Mouse (Mus musculus) adrenal gland, postnatal 25 days (tissue): ENCODE data around the gene Nuak2. TPM values are rescaled to one million over a fixed set of nuclear protein-coding genes. Genes with fewer than 3 reads are reported as not detected.
A peak's percentile ranks its signal among the peaks of the same experiment; 100 is the strongest.
"Not testable (repeated sequence)": the region's sequence is repeated elsewhere in the genome, so short reads cannot be mapped to it uniquely, and the experiment has no call there.

Experiments used
- DNase-seq: peaks from one replicate; pipeline ENCODE4 v3.0.0; 2021; ENCODE audit warnings: mixed read lengths
- total RNA-seq: library from RNA; stranded (reverse); gene quantifications from 2 replicates; pipeline ENCODE4 v1.2.3, GENCODE M21; 2021

The Nuak2 gene
- total RNA-seq, 1 experiment from 2014 or later = 2.4 TPM

DNA sequence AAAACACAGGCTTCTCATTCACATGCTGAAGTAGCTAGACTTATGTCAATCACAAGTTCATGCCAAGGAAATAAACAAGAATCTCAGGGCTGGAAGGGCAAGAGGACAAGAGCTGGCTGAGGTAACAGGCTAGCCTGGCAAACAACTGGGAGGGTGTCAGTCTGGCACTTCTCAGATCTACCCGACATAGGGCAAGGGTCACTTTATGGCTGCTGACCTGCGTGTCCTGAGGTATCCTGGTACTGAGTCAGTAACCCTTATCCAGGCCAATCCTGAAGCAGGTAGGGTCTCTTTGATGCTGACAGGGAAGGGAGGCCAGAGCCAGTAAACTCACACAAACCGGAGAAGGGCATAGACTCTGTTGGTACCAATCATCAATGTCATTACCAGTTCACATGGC lies 12.6 kb downstream of the Nuak2 start:
- no peak for DNase-seq

GRCm38 (mm10) chr1:132329656-132330055 lies 13.7 kb downstream of the Nuak2 start:
- DNase-seq = no peak

GRCm38 (mm10) chr1:132330397-132330796 lies 14.5 kb downstream of the Nuak2 start:
- no peak for DNase-seq

DNA sequence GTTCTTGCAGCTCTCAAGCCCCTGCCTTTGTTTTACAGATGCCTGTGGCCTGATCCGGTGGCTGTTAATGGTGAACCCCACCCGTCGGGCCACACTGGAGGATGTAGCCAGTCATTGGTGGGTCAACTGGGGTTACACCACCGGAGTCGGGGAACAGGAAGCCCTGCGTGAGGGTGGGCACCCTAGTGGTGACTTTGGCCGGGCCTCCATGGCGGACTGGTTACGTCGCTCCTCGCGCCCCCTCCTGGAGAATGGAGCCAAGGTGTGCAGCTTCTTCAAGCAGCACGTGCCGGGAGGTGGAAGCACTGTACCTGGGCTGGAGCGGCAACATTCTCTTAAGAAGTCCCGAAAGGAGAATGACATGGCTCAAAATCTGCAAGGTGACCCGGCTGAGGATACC lies 15.4 kb downstream of the Nuak2 start:
- no peak for DNase-seq

DNA sequence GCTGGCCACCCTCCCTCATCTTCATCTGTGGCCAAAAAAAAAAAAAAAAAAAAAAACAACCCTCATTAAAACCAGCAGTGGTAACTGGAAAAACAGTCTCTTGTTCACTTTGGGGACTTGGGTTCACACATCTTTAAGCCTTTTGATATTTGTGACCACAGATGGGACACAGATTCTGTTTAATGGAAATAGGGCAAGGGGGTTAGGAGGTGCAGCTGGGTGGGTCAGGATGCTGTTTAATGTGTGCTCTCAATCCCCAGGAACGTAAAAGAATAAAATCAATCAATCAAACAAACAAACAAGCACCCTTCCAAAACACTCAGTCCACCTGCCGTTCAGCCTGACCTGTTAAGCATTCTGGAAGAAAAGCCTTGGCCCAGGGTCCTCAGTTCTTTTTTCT lies 17.3 kb downstream of the Nuak2 start:
- no peak for DNase-seq

- peak; percentile 20 for DNase-seq
These were observed 17.8 kb downstream of the Nuak2 start for GRCm38 (mm10) chr1:132333675-132334141.

DNA sequence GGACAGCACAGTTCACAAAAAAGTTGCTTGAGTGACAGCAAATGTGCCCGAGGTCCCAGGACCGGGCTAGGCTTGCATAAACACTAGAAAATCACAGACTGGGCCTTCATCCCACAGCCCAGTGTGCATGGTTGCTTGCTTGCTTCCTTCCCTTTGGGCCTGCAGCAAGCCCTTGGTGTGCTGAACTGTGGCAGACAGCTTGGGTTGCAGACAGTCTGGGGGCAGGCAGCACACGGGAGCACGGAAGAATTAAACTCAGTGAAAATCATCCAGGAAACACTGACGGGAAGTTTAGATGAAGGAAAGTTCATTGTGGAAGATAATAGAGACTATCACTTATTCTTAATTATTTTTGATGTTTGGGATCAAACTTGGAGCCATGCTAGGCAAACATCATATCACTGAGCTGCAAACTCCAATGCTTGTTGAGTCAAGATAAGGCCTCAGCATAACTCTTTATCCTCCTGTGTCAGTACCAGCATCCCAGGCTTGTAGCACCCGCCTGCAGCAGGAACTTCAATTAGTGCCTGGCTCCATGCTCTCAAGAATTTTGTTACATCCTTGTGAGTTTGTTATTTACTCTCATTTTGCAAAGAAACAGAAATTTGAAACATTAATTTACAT lies 18.4 kb downstream of the Nuak2 start:
- DNase-seq = no peak

- no peak for DNase-seq
These were observed 19.5 kb downstream of the Nuak2 start for GRCm38 (mm10) chr1:132335378-132335965.

- DNase-seq = no peak
These were observed 21.0 kb downstream of the Nuak2 start for GRCm38 (mm10) chr1:132336921-132337320.

- no peak for DNase-seq
These were observed 22.2 kb downstream of the Nuak2 start for GRCm38 (mm10) chr1:132338027-132338660.

- peak; percentile 27 for DNase-seq
These were observed 26.0 kb downstream of the Nuak2 start for GRCm38 (mm10) chr1:132341731-132342501.

DNA sequence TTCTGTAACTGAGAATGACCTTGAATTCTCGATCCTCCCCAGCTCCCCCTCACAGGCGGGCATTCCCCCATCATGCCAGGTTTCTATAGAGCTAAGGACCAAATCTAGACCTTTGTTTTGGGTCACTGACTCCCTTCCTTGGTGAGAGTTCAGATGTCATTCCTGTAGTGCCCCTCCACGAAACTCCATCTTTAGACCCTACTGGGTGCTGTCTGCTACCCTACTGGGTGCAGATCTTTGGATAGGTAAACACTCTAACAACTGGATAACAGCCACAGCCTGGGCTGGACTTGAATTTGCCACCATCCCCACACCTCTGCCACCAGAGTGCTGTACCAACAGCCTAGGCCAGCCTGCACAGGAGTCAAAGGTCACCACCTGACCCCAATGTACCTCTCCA lies 26.6 kb downstream of the Nuak2 start:
- no peak for DNase-seq

- DNase-seq = no peak
These were observed 27.3 kb downstream of the Nuak2 start for GRCm38 (mm10) chr1:132343191-132343590.

GRCm38 (mm10) chr1:132343656-132344055 lies 27.7 kb downstream of the Nuak2 start:
- DNase-seq = no peak

GRCm38 (mm10) chr1:132345514-132345913 lies 29.6 kb downstream of the Nuak2 start:
- DNase-seq = no peak

DNA sequence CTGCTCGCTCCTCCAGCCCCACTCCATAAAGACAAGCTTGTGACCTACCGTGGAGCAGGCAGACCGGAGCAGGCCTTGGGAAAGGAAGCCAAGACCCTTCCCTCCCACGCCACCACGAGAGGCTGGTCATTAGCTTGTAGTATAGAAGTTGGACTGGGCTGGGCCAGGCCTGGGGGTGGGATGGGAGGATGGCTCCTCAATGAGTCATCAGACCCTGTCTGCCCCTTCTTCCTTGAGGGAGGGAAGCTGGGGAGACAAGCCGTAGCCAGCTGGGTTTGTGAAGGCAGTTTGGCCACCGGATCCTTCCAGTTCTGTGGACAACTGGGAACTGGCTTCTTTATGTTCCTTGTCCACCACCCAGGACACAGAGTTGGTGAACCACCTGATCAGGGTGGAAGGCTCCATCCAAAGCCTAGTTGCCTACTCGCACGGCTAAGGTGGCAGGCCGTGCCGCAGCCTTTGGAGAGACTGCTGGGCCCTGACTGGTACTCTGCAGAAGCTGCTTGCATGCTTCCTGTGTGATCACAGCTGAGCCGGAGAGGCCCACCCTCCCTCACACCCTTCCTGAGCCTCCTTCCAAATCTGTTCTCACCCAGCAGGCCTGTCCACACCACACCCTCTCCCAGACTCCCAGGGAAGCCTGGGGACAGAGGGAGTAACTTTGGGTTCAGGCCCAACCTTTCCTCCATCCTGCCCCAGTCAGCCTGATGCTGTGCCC lies 30.4 kb downstream of the Nuak2 start:
- DNase-seq = peak; percentile 16

GRCm38 (mm10) chr1:132346951-132347350 lies 31.0 kb downstream of the Nuak2 start:
- no peak for DNase-seq

DNA sequence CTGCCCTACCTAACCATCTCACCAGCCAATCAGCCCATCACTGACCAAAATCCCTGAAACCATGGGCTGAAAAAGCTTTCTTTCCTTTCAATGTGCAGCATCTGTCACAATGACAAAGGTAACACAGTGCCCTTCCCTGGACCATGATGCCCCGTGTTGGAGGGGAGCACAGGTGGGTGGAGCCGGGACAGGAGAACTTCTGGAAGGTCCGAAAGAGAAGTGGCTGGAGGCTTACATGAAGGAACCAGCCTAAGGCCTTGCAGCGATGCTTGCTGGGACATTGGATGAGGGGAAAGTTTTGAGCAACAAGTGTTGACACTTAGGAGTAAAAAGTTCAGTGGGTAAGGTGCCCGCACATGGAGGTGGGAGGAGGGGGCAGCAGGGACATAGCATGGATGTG lies 32.5 kb downstream of the Nuak2 start:
- DNase-seq = no peak

- not testable (repeated sequence) for DNase-seq
These were observed 33.1 kb downstream of the Nuak2 start for GRCm38 (mm10) chr1:132349049-132349448.

- DNase-seq = not testable (repeated sequence)
These were observed 33.7 kb downstream of the Nuak2 start for GRCm38 (mm10) chr1:132349601-132350000.

DNA sequence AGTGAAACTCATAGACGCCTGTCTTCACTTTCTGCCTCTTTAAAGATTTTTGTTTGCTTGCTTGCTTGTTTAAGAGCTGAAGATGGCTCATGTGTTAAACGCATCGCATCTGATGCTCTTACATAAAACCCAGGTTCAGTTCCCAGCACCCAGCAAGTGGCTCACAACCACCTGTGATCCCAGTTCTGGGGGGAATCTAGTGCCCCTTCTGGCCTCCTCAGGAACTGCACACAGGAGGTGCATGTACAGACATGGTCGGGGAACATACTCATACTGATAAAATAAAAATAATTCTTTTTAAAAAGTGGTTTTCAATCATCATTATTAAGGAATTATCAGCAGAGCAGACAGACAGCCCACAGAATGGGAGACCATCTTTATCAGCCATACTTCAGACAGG lies 35.1 kb downstream of the Nuak2 start:
- no peak for DNase-seq

DNA sequence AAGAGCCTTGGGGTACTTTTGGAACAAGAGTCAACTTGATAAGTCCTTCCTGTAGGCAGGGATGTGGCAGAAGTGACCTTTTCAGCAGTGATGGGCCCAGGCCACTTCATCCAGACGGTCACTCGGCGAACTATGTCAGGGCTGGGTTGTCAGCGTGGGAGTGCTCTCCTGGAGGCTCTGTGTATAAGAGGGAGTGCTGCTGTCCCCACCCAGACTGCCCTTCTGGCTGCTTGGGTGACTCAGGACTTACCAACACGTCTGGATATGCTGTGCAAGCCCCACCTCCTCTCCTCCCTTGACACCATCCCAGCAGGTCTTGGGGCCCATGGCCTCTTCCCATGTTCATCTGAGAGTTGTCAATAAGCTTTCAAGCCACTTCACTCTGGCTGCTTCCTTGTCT lies 37.5 kb downstream of the Nuak2 start:
- DNase-seq = no peak
